Mouse (Mus musculus) urinary bladder, adult 18-20 months (tissue): ENCODE data around the gene Rnpep.
A peak's percentile ranks its signal among the peaks of the same experiment; 100 is the strongest.

ENCODE experiments used
- DNase-seq, 2 experiments: peaks; one replicate each; pipeline ENCODE4 v3.0.0; 2022; ENCODE audit warnings: low spot score in 2 of 2, mixed read lengths in 2 of 2

Rnpep gene

GRCm38 (mm10) chr1:135283826-135284291 lies at the start of gene Rnpep:
Gene Rnpep (minus strand): TSS chr1:135284084.
- peak; percentile 56 to 82 for DNase-seq

- no peak for DNase-seq
Measured at GRCm38 (mm10) chr1:135330578-135330977, 46.7 kb upstream of the Rnpep start.

GRCm38 (mm10) chr1:135328368-135328767 lies 44.5 kb upstream of the Rnpep start:
- no peak for DNase-seq

GRCm38 (mm10) chr1:135325934-135326333 lies 42.0 kb upstream of the Rnpep start:
- DNase-seq, result no peak

- DNase-seq, result peak in 1 of 2 experiments; percentile 20
Measured at GRCm38 (mm10) chr1:135324571-135324970, 40.7 kb upstream of the Rnpep start, which contains the start of gene Lmod1. Gene Lmod1 (plus strand): TSS chr1:135324807.

GRCm38 (mm10) chr1:135323367-135323901 lies 39.5 kb upstream of the Rnpep start:
- no peak for DNase-seq

GRCm38 (mm10) chr1:135313284-135314031 lies 29.6 kb upstream of the Rnpep start, which contains the start of gene Timm17a:
Gene Timm17a (minus strand): TSS chr1:135313778.
- DNase-seq, result peak; percentile 77 to 89

- DNase-seq, result no peak
Measured at GRCm38 (mm10) chr1:135312201-135312600, 28.3 kb upstream of the Rnpep start.

- no peak for DNase-seq
Measured at GRCm38 (mm10) chr1:135311356-135311755, 27.5 kb upstream of the Rnpep start.

GRCm38 (mm10) chr1:135290908-135291307 lies 7.0 kb upstream of the Rnpep start:
- no peak for DNase-seq

GRCm38 (mm10) chr1:135286311-135286710 lies 2.4 kb upstream of the Rnpep start:
- no peak for DNase-seq

GRCm38 (mm10) chr1:135283287-135283825 lies 528 bp downstream of the Rnpep start:
- DNase-seq, result no peak

- DNase-seq, result no peak
Measured at GRCm38 (mm10) chr1:135282536-135283286, 1.2 kb downstream of the Rnpep start.

- DNase-seq, result no peak
Measured at GRCm38 (mm10) chr1:135281841-135282240, 2.0 kb downstream of the Rnpep start.

GRCm38 (mm10) chr1:135280646-135281045 lies 3.2 kb downstream of the Rnpep start:
- peak in 1 of 2 experiments; percentile 52 for DNase-seq

GRCm38 (mm10) chr1:135271371-135271770 lies 12.5 kb downstream of the Rnpep start:
- no peak for DNase-seq

- DNase-seq, result no peak
Measured at GRCm38 (mm10) chr1:135267663-135268446, 16.0 kb downstream of the Rnpep start.

GRCm38 (mm10) chr1:135265834-135266233 lies 18.1 kb downstream of the Rnpep start:
- DNase-seq, result no peak

GRCm38 (mm10) chr1:135263316-135263715 lies 20.6 kb downstream of the Rnpep start:
- DNase-seq, result no peak

- no peak for DNase-seq
Measured at GRCm38 (mm10) chr1:135262329-135262728, 21.6 kb downstream of the Rnpep start.

GRCm38 (mm10) chr1:135260931-135261330 lies 23.0 kb downstream of the Rnpep start:
- peak in 1 of 2 experiments; percentile 56 for DNase-seq
